Mouse (Mus musculus) mesoderm, embryonic 11.5 days (tissue): Measurements from ENCODE around the gene Pafah1b2.

Source experiments
- DNase-seq: peaks from one replicate; pipeline ENCODE4 v3.0.0-alpha.2; 2012; ENCODE audit warnings: low read depth, low spot score

The Pafah1b2 gene

GRCm38 (mm10) chr9:45942916-45943315 lies 69.6 kb downstream of the Pafah1b2 start:
- DNase-seq: no peak

- no peak for DNase-seq
These were observed 70.0 kb downstream of the Pafah1b2 start for GRCm38 (mm10) chr9:45942464-45942863.

GRCm38 (mm10) chr9:45941329-45941888 lies 71.1 kb downstream of the Pafah1b2 start:
- no peak for DNase-seq

GRCm38 (mm10) chr9:45939794-45940193 lies 72.7 kb downstream of the Pafah1b2 start:
- no peak for DNase-seq

GRCm38 (mm10) chr9:45938952-45939637 lies 73.4 kb downstream of the Pafah1b2 start:
- no peak for DNase-seq

GRCm38 (mm10) chr9:45938088-45938487 lies 74.4 kb downstream of the Pafah1b2 start:
- DNase-seq: no peak

GRCm38 (mm10) chr9:45936883-45937282 lies 75.6 kb downstream of the Pafah1b2 start:
- DNase-seq: peak; percentile 72

- DNase-seq: peak; percentile 45
These were observed 76.8 kb downstream of the Pafah1b2 start, which contains the start of gene Tagln for GRCm38 (mm10) chr9:45935628-45936210. Tagln (minus strand) TSS chr9:45936058.

GRCm38 (mm10) chr9:45932571-45933415 lies 79.7 kb downstream of the Pafah1b2 start:
- no peak for DNase-seq

GRCm38 (mm10) chr9:45931958-45932357 lies 80.5 kb downstream of the Pafah1b2 start:
- no peak for DNase-seq

- no peak for DNase-seq
These were observed 83.2 kb downstream of the Pafah1b2 start for GRCm38 (mm10) chr9:45929285-45929684.

- DNase-seq: no peak
These were observed 92.6 kb downstream of the Pafah1b2 start for GRCm38 (mm10) chr9:45919895-45920294.

GRCm38 (mm10) chr9:45917041-45917934 lies 95.2 kb downstream of the Pafah1b2 start:
- DNase-seq: no peak

GRCm38 (mm10) chr9:45915659-45916058 lies 96.8 kb downstream of the Pafah1b2 start:
- no peak for DNase-seq
